Mouse (Mus musculus) midbrain, embryonic 16.5 days (tissue): ENCODE results near the gene Ston2. TPM values are rescaled to one million over a fixed set of nuclear protein-coding genes. Genes with fewer than 3 reads are reported as not detected.
A peak's percentile ranks its signal among the peaks of the same experiment; 100 is the strongest.
"Not testable (repeated sequence)": the region's sequence is repeated elsewhere in the genome, so short reads cannot be mapped to it uniquely, and the experiment has no call there.

ENCODE experiments used
- ATAC-seq: fragments of 200-750 bp; cut with Nextera tagmentation; 2 replicates; pipeline ENCODE4 v1.8.0; 2017; ENCODE audit warnings: moderate TSS enrichment
- H3K27ac ChIP-seq: fragments of 300-500 bp; sonication (generic); 2 replicates; pipeline ENCODE4 v1.5.1; 2014; ENCODE audit warnings: mild to moderate bottlenecking, low read length, mixed read lengths
- H3K27me3 ChIP-seq: fragments of 300-500 bp; sonication (generic); 2 replicates; pipeline ENCODE4 v1.6.1; 2014; ENCODE audit warnings: low read depth, low read length, mixed read lengths; ENCODE audit not compliant: control insufficient read depth, insufficient read depth
- H3K36me3 ChIP-seq: fragments of 300-500 bp; sonication (generic); 2 replicates; pipeline ENCODE4 v1.6.1; 2014; ENCODE audit warnings: mild to moderate bottlenecking, low read length, moderate library complexity, mixed read lengths; ENCODE audit not compliant: control insufficient read depth, insufficient read depth
- H3K4me1 ChIP-seq: fragments of 300-500 bp; sonication (generic); 2 replicates; pipeline ENCODE4 v1.6.1; 2014; ENCODE audit warnings: mild to moderate bottlenecking, low read length, mixed read lengths; ENCODE audit not compliant: control insufficient read depth, insufficient read depth
- H3K4me2 ChIP-seq: fragments of 300-500 bp; sonication (generic); 2 replicates; pipeline ENCODE4 v1.6.1; 2014; ENCODE audit warnings: mild to moderate bottlenecking, low read length, mixed read lengths
- H3K4me3 ChIP-seq: fragments of 300-500 bp; sonication (generic); 2 replicates; pipeline ENCODE4 v1.5.1; 2014; ENCODE audit warnings: low read depth, mild to moderate bottlenecking, low read length, moderate library complexity, mixed read lengths
- H3K9ac ChIP-seq: fragments of 300-500 bp; sonication (generic); 2 replicates; pipeline ENCODE4 v1.6.1; 2014; ENCODE audit warnings: low read depth, low read length, mixed read lengths
- H3K9me3 ChIP-seq: fragments of 300-500 bp; sonication (generic); replicated peaks from 2 replicates; pipeline ENCODE4 v1.6.1; 2014; ENCODE audit warnings: mild to moderate bottlenecking, low read length, mixed read lengths; ENCODE audit not compliant: control insufficient read depth, poor library complexity, severe bottlenecking
- WGBS: fragments of 180-500 bp; shearing (Covaris S2); extraction: QIAGEN DNeasy Blood & Tissue Kit; methylation state at CpG from one replicate; pipeline ENCODE4 v1.1.7; 2014; 5-methylcytosine and 5-hydroxymethylcytosine counted together
- microRNA-seq: library from miRNA; unstranded; fragments of <30 nt; microRNA quantifications from one replicate; pipeline ENCODE4, GENCODE M21; 2017
- polyA plus RNA-seq: library from polyadenylated mRNA; unstranded; fragments of >200 nt; fragmentation: Nextera tagmentation; extraction: Ambion mirVana; gene quantifications from 2 replicates; pipeline ENCODE4 v1.2.1, GENCODE M21; 2015

The Ston2 gene
- polyA plus RNA-seq, 1 experiment from 2014 or later: 5.2 TPM

DNA sequence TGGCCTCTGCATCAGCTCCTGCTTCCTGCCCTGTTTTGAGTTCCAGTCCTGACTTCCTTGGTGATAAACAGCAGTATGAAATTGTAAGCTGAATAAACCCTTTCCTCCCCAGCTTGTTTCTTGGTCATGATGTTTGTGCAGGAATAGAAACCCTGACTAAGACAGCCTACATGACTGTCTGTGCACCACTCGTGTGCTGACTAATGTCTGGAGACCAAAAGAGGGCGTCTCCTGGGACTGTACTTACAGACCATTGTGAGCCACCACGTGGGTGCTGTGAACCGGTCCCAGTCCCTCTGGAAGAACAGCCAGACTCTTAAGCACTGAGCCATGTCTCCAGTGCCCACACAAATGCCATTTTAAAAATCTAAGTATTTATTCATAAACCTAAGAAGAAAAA, 202.4 kb downstream of the Ston2 start:
- not testable (repeated sequence) for H3K27me3 ChIP-seq, H3K27ac ChIP-seq, H3K4me3 ChIP-seq, H3K4me2 ChIP-seq, H3K36me3 ChIP-seq, ATAC-seq, H3K9ac ChIP-seq, H3K9me3 ChIP-seq
- 92% methylated on average over 4 of the region's 4 CpGs for WGBS
- H3K4me1 ChIP-seq: peaks cover 30% of the 10 kb centered on the region

- Histone ChIP-seq H3K27me3 (no peaks in the 10 kb centered on the region), H3K36me3 (no peaks in the 10 kb centered on the region), H3K4me2 (no peak overlapping the region), H3K4me3 (no peak overlapping the region), H3K27ac (no peak overlapping the region), H3K4me1 (peaks cover 27% of the 10 kb centered on the region), H3K9me3 (no peaks in the 10 kb centered on the region), H3K9ac (no peak overlapping the region)
- over 99% methylated on average over 3 of the region's 3 CpGs for WGBS
- no peak for ATAC-seq
Measured at GRCm38 (mm10) chr12:91585206-91585605, 203.0 kb downstream of the Ston2 start.

DNA sequence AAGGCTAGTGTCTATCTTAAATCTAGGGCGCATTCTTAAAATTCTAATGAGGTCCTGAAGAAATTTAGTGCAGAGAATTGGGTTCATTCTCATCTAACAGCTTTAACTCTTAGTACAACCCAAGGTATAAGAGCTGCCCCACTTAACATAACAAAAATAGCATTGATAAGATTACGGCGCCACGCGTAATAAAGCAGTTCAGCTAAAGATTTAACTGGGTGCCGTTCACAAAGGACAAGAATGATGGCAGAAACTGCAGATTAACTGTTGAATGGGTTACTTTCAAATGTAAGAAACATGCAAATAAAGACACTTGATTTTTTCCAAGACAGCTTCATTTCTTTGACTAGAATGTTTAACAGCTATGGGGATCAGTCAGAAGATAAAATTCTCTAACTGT, 204.8 kb downstream of the Ston2 start:
- WGBS: 25% methylated on average over 6 of the region's 6 CpGs
- Histone ChIP-seq H3K9ac (no peak overlapping the region), H3K9me3 (no peaks in the 10 kb centered on the region), H3K36me3 (no peaks in the 10 kb centered on the region), H3K4me2 (peak overlapping the region; percentile 13), H3K4me3 (no peak overlapping the region), H3K27me3 (no peaks in the 10 kb centered on the region), H3K4me1 (peaks cover 27% of the 10 kb centered on the region), H3K27ac (no peak overlapping the region)
- no peak for ATAC-seq

Small RNA genes within 50 kb of the gene (microRNA-seq; reads per million reads assigned to microRNA genes)
- not detected for gene Gm22015

Other genes starting within 250 kb of the Ston2 start
- 68.0 and 72.2 TPM in 2 replicates for gene Gtf2a1, start 197.9 kb downstream of the Ston2 start, polyA plus RNA-seq
- 103 and 113 TPM in 2 replicates for gene Sel1l, start 60.8 kb upstream of the Ston2 start, polyA plus RNA-seq